Mouse (Mus musculus) cerebellum, postnatal 10 days (tissue): Measurements from ENCODE around the gene Tnk1.

Experiments used
- DNase-seq, 2 experiments: peaks; one replicate each; pipeline ENCODE4 v3.0.0; 2021; ENCODE audit warnings: mixed read lengths in 2 of 2

Tnk1 gene

GRCm38 (mm10) chr11:69837604-69837951 is 21.0 kb downstream of the Tnk1 start, which contains the start of gene Nlgn2:
Gene Nlgn2 (minus strand): TSS chr11:69837784.
- DNase-seq: peak; percentile 94 to 95

GRCm38 (mm10) chr11:69836703-69837576 is 21.6 kb downstream of the Tnk1 start:
- peak; percentile 71 to 73 for DNase-seq

DNA sequence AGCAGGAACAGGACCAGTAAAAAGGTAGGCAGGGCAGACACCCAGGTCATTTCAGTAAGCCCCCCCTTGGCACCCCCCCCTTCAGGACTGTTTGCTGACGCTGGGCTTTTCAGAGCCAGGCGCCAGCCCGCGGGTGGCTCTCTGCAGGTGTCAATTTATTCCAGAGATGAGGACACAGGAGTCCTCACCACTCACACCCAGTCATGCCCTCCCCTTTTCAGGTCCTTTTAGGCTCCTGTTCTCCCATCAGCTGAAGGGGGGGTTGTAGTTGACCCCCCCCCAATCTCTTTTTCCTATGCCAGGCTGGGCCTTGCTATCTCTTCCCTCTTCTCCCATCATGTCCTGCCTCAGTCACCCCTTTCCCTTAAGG is 22.6 kb downstream of the Tnk1 start:
- peak in 1 of 2 experiments; percentile 56 for DNase-seq

GRCm38 (mm10) chr11:69835326-69835965 is 23.1 kb downstream of the Tnk1 start:
- peak in 1 of 2 experiments; percentile 50 for DNase-seq

DNA sequence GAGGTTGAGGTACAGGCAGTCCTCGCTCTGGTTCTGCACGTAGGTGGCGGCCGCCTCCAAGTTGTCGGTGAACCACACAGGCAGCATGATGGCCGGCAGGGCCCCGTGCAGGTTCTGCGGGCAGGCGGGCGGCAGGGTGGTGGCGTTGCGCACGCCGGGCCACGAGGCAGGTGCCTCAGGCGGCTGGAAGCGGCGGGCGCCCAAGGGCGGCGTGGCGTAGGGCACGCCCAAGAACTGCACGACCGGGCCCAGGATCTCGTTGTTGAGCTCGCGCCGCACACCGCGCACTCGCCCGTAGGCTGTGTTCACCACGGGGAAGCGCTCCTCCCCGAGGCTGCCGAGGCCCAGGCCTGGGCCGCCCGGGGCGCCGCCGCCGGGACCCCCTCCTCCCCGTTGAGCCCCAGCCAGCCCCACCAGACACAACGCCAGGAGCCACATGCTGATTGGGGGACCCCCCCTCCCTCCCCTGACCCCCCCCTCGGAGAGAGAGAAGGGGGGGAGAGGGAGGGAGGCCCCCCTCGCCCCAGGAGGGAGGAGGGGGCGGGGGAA is 24.5 kb downstream of the Tnk1 start:
- no peak for DNase-seq

- no peak for DNase-seq
Observed at GRCm38 (mm10) chr11:69833554-69833953, 25.0 kb downstream of the Tnk1 start.

DNA sequence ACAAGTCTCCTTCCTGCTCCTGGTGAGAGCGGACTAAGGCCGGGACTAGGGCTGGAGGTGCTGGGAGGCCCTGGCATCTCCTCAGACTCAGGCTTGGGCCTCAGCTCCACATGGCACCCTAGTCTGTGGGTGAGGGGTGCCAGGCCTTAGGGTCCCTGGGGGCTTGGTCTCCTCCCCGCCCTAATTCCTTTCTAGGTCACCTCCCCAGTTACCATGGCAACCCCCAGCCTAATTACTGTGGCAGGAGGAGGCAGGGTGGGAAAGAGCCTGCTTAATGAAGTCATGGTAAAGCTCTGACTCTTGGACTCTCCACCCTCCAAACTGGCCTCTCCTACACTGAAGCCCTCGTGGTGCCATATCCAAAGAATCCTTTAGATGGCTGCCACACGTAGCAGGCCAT is 29.7 kb downstream of the Tnk1 start:
- DNase-seq: peak; percentile 57 to 60

GRCm38 (mm10) chr11:69823456-69823855 is 35.1 kb downstream of the Tnk1 start:
- peak in 1 of 2 experiments; percentile 61 for DNase-seq

DNA sequence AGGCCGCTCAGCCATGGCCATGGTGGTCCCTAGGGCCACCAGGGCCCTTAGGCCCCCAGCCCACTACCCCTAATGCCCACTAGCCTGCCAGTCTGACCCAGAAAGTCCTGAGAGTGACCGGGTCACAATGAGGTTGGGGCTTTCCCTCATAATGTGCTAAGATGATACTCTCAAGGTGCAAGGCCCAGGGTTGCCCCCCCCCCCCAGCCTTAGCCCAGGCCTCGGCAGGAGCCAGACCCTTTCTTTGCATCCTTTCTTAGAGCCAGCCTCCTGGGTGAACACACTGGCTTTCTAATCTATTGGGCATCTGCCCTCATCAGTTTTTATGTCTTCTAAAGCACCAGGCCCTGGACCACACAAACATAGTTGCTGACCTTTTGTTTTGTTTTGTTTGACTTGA is 36.5 kb downstream of the Tnk1 start, which contains the start of gene Spem1:
Gene Spem1 (minus strand): TSS at position 101 of the 400 bp plus-strand sequence.
- no peak for DNase-seq

DNA sequence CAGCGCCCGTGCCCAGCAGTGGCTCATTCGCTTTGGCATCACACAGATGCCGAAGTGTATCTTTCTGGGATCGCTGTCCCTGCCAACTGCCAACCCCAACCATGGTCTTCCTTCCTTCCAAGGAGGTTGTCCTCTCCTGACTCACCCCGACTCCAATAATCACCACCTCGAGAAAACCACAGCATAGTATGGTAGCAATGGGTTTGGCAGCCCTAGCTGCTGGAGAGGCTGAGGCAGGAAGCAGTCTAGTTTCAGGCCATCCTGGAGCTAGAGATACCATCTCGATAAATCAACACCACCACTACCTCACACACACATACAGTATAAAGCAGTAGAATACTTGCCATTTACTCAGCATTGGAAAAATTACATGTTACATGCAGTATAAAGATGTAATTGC is 39.7 kb downstream of the Tnk1 start:
- no peak for DNase-seq

DNA sequence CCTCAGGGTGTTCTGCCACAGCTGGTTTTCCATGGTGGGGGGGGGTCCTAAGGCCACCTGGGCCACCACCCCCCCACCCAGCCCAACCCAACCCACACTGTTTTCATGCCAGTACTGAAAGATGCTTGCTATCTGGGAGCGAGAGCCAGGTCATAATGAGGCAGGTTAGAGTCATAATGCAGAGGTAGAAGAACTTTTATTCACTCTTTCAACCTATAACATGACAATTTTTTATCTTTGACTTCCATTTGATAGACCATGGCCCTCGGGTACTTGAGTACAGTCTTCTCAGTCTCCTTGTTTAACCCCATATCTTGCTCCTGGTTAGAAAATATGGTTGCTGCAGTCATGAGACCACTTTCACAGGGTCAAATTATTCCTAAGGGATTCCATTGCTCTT is 40.2 kb downstream of the Tnk1 start, which contains the start of gene Spem2:
Gene Spem2 (minus strand): TSS at position 101 of the 400 bp plus-strand sequence.
- no peak for DNase-seq

DNA sequence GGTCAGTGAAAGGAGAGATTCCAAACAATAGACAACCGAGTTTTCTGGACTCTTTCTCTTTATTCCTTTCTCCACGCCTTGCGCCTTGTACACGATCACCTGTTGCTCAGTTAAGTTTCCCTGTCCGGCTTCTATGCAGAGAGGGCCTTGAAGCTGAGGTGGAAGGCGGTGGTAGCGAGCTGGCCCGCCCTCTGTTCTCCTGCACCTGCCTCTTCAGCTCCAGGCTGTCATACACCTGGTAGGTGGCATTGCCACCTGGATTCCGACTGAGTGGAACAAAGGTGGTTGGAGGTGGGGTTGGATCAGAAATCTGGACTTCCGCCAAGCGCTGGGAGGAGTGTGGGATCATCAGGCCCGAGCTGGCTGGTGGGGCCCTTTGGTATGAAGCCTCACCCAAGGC is 42.0 kb downstream of the Tnk1 start:
- no peak for DNase-seq

- no peak for DNase-seq
Observed at GRCm38 (mm10) chr11:69815155-69815554, 43.4 kb downstream of the Tnk1 start, which contains the start of gene Gm39566. Gene Gm39566 (minus strand): TSS chr11:69815298.

DNA sequence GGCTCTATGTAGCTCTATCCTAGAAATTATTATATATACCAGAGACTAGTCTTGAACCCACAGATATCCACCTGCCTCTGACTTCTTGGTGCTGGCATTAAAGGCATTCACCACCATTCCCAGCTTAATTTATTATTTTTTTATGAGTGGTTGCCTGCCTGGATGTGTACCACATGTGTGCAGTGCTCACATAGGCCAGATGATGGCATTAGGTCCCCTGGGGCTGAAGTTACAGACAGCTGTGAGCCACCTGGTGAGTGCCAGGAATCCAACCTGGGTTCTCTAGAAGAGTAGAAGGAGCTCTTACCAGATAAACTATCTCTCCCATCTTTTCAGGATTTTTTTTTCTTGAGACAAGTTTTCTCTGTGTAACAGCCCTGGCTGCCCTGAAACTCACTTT is 48.2 kb downstream of the Tnk1 start:
- no peak for DNase-seq

GRCm38 (mm10) chr11:69807641-69808040 is 50.9 kb downstream of the Tnk1 start:
- DNase-seq: no peak

- DNase-seq: no peak
Observed at GRCm38 (mm10) chr11:69806378-69806777, 52.2 kb downstream of the Tnk1 start.

DNA sequence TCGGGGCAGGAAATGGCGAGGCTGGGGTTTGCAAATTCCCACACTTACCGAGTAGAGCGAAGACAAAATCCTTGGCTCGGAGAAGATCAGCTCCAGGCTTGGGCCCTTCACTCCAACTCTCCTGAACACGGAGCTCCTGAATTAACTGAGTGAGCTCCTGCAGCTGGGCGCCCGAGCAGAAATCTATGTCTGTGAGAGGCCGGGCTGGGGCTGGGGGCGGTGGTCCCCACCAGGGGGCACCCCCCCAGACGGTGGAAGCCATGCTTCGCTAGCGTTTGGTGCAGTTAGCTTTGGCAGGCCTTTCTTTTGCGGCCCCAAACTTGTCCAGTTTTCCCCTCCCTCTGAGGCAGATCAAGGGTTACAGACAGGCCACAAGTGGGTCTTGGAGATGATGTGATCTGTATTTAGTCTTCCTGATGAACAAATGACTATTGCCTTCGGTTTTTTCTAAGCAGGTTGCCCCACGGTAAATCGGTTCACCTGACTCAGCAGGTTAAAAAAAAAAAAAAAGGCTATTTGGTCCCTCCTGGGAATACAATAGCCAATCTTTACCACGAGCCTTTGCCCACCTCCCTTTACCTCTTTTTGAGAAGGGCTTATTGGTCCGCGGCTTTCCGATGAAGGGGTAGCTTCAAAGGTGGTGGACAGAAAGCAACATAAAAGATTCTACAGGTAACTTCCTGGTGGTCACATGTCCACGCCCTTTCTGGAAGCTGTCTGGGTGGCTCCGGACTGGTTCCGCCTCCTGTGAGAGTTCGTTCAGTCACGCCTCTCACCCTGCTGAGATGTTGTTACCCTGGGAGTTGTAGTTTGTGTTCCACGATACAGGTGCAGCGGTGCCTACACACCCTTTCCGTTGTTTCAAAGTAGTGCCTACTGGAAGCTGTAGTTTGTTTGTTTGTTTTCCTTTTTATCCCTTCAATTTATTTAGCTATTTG is 53.3 kb downstream of the Tnk1 start, which contains the start of gene Tmem102:
Gene Tmem102 (minus strand): TSS at position 653 of the 938 bp plus-strand sequence.
- DNase-seq: no peak

DNA sequence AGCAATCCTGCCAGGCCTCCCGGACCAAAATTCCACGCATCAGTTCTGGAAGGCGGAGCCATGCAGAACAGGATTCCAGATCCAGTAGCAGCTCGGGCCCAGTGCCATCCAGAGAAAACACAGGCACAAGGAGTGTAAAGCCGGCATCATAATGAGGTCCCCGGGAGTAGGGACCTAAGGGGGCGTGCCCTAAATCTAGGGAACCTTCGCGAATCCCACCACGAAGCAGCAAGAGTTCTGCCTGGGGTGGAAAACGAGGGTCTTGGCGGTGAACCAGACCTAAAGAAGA is 53.9 kb downstream of the Tnk1 start:
- peak in 1 of 2 experiments; percentile 45 for DNase-seq

GRCm38 (mm10) chr11:69803786-69804651 is 54.5 kb downstream of the Tnk1 start:
- DNase-seq: peak; percentile 68 to 70

DNA sequence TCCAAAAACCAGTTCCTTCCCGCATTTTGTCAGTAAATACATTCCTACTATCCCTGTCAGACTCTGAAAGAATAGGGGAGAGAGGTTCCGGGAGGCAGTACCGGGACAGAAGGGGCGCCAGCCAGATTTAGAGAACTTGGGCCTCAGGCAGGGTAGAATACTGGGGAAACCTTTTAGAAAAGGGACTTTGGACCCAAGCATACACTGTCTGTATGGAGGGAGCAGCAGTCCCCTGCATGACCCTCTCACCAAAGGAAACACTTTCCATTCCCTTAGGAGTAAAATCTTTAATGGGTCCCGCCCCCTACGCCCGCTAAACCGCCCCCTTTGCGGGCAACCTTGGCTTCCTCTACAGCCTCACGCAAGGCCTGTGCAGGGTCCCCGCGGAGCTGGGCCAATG is 55.2 kb downstream of the Tnk1 start:
- peak in 1 of 2 experiments; percentile 31 for DNase-seq

DNA sequence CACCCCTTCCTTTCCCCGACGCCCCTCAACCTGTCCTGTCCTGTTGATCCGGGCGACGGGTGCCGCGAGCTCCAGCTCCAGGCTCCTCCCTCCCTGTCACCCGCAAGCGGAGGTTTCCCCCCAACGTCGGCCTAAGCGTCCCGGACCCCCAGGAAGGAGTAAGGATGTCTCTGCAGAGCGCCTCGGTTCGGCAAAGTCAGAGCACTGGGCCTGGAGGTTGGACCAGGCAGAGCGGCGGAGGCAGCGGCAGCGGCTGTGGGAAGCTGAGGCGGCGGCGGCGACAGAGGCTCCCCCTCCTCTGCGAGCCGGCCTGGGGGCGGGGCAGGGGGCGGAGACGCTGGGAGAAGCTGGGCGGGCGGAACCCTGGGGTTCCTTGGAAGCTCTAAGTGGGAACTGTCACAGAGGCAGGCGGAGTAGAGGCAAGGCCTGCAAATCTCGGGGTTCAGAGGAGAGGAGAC is 55.9 kb downstream of the Tnk1 start:
- DNase-seq: peak; percentile 90 to 96
